Mouse (Mus musculus) heart, adult 18-20 months (tissue): Measurements from ENCODE around the gene Dusp6. TPM values are rescaled to one million over a fixed set of nuclear protein-coding genes. Genes with fewer than 3 reads are reported as not detected.

Experiments used
- total RNA-seq, 2 experiments: library from RNA; stranded (reverse); gene quantifications; 2 replicates each; pipeline ENCODE4 v1.2.3; 2021

Gene Dusp6
- total RNA-seq, 2 experiments from 2014 or later, result 14.0 to 16.0 TPM

Other genes with a start within 250 kb of the Dusp6 start
- gene Poc1b, start 156.2 kb upstream of the Dusp6 start, total RNA-seq, result 1 to 10 TPM; 6.4 to 8.7 TPM
- gene Galnt4, start 155.1 kb upstream of the Dusp6 start, total RNA-seq, result 1 to 10 TPM; 2.1 to 2.7 TPM
- gene Phxr2, start 136.9 kb upstream of the Dusp6 start, total RNA-seq, result not detected